Mouse (Mus musculus): ENCODE measurements at regions not wholly inside any gene's neighbourhood (a gene's known extent, or its start where the extent isn't known, plus 50 kb on each side); places are given as distances from the start of the nearest gene placed in this dataset.

DNA sequence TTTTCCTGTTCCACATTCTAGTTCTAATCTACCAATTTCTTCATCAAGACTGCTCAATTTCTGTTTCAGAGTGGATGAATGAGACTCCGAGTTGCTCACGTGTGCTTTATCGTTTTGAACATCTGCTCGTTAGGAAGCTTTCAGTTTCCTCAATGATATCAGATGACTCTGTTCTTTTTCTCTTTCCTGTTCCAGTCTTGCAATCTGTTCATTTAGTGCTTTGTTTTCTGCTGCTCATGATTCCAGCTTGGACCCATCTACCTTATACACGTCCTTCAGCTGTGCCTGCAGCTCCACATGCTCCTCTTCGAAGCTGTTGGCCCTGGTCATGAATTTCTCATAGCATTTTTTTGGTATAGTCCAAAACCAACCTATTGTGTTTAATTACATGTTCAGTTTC, 99.1 kb upstream of the Gm17728 start:
- no peak for ATAC-seq (ENCODE audit: low FRiP score)
- H3K27ac ChIP-seq (replicated peaks) = no peak overlapping the region
- no peaks in the 10 kb centered on the region for H3K27me3 ChIP-seq (replicated peaks)
- 83% methylated on average over 6 of the region's 6 CpGs for WGBS
- no peaks in the 10 kb centered on the region for H3K36me3 ChIP-seq
- H3K4me1 ChIP-seq = no peaks in the 10 kb centered on the region
- H3K9ac ChIP-seq (replicated peaks) = no peak overlapping the region
- H3K4me3 ChIP-seq (replicated peaks) = no peak overlapping the region
- H3K4me2 ChIP-seq = no peak overlapping the region
- no peaks in the 10 kb centered on the region for H3K9me3 ChIP-seq (replicated peaks)

DNA sequence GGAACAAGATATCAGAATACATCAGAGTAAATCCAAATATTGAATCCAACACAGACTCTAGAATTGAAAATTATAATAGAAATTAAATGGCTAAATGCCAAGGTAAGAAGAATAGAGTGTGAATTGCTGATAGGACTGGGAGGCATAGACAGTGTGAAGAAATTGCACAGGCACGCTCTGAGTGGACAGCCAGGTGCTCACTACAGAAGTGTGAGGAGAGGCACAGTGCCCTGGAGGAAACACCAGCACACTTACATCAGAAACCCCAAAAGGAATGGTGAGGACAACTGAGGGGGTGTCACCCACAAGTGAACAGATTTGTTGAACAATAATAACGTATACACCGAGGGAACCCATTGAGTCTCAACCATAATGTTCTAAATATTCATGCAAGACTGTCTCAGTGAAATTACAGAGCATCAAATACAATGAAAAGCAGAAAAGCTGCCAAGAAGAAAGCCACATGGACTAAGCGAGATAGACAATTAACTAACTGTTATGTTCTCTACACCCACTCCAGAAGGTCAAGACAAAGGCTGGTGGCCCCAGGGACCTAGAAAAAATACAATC, 92.9 kb upstream of the Gm17728 start:
- no peaks in the 10 kb centered on the region for H3K4me1 ChIP-seq
- no peaks in the 10 kb centered on the region for H3K9me3 ChIP-seq (replicated peaks)
- WGBS = 75% methylated on average over 4 of the region's 4 CpGs
- no peaks in the 10 kb centered on the region for H3K27me3 ChIP-seq (replicated peaks)
- no peak overlapping the region for H3K27ac ChIP-seq (replicated peaks)
- H3K36me3 ChIP-seq = no peaks in the 10 kb centered on the region
- ATAC-seq (ENCODE audit: low FRiP score) = no peak
- no peak overlapping the region for H3K4me3 ChIP-seq (replicated peaks)
- H3K4me2 ChIP-seq = no peak overlapping the region
- H3K9ac ChIP-seq (replicated peaks) = no peak overlapping the region

- no peak overlapping the region for H3K27ac ChIP-seq (replicated peaks)
- peaks cover 4% of the 10 kb centered on the region; the same call in 1 of the 2 replicates for H3K4me1 ChIP-seq
- H3K4me3 ChIP-seq (replicated peaks) = no peak overlapping the region
- no peaks in the 10 kb centered on the region for H3K27me3 ChIP-seq (replicated peaks)
- no peaks in the 10 kb centered on the region for H3K36me3 ChIP-seq
- no peaks in the 10 kb centered on the region for H3K9me3 ChIP-seq (replicated peaks)
- H3K9ac ChIP-seq (replicated peaks) = no peak overlapping the region
- WGBS = 51% methylated on average over 5 of the region's 5 CpGs
- H3K4me2 ChIP-seq = no peak overlapping the region
- no peak for ATAC-seq (ENCODE audit: low FRiP score)
Measured at GRCm38 (mm10) chr17:9357572-9358159, 64.2 kb upstream of the Gm17728 start.

Data from neural tube, embryonic 15.5 days (tissue).